Mouse (Mus musculus): ENCODE data around the gene Slc10a1.

DNA sequence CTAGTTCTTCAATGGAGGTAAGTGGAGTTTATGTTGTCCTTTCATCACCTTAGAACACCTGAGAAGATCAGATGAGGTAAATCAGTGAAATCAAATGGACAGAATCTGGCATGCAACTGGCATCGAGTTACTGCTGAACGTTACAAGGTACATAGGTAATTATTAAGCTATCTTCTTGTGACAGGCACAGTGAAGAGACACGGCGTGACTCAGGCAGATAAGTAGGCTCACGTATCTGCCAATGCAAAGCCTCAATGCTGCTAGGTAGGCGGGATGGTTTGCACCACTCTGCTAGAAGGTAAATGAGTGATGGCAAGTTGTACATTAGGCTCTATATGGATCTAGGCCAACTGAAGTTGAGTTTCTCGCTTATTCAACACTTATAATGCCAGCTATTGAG, 38.4 kb downstream of the Slc10a1 start:
- no peak for TF ChIP-seq ZNF384 (IDR thresholded peaks at IDR 0.05; ENCODE audit: low read depth, low read length)
- TF ChIP-seq HCFC1 (IDR thresholded peaks at IDR 0.05; ENCODE audit: low read depth, low read length): no peak
- TF ChIP-seq ZMIZ1 (IDR thresholded peaks at IDR 0.05; ENCODE audit: low read depth, low read length): no peak
- no peak for TF ChIP-seq KAT2A (IDR thresholded peaks at IDR 0.05; ENCODE audit: insufficient replicate concordance, low read length)
- no peak for TF ChIP-seq JUN (IDR thresholded peaks at IDR 0.05; ENCODE audit: insufficient read depth, low read depth, low read length)
- no peak for TF ChIP-seq ETS1 (conservative IDR thresholded peaks at IDR 0.05; ENCODE audit: low read depth, low read length)
- no peak for TF ChIP-seq CTCF (conservative IDR thresholded peaks at IDR 0.05 in 1 of 2, IDR thresholded peaks at IDR 0.05 in 1 of 2; ENCODE audit: low read depth in 2 of 2, low read length in 2 of 2)
- no peak for TF ChIP-seq JUND (conservative IDR thresholded peaks at IDR 0.05; ENCODE audit: low read depth, low read length)
- no peak for TF ChIP-seq POLR2A (IDR thresholded peaks at IDR 0.05; ENCODE audit: low read depth, low read length)
- no peak for TF ChIP-seq SMC3 (IDR thresholded peaks at IDR 0.05; ENCODE audit: low read depth, low read length)
- TF ChIP-seq USF2 (conservative IDR thresholded peaks at IDR 0.05; ENCODE audit: low read depth, low read length): no peak
- no peak for TF ChIP-seq MYC (IDR thresholded peaks at IDR 0.05; ENCODE audit: low read depth, low read length)
- TF ChIP-seq EP300 (IDR thresholded peaks at IDR 0.05; ENCODE audit: low read length): no peak
- no peak for TF ChIP-seq POLR2AphosphoS2 (IDR thresholded peaks at IDR 0.05; ENCODE audit: low read depth, low read length)
